Mouse (Mus musculus): ENCODE data around the gene Pmvk.
"Not testable (repeated sequence)": the region's sequence is repeated elsewhere in the genome, so short reads cannot be mapped to it uniquely, and the experiment has no call there.

Gene Pmvk

GRCm38 (mm10) chr3:89429021-89429420 lies 25.3 kb upstream of the Pmvk start:
- DNase-seq (ENCODE audit: low read depth, low spot score): not testable (repeated sequence)

GRCm38 (mm10) chr3:89430171-89431159 lies 23.9 kb upstream of the Pmvk start, which contains the start of gene Pygo2:
Pygo2 (plus strand) TSS chr3:89430214.
- peak; percentile 96 for DNase-seq (ENCODE audit: low read depth, low spot score)

DNA sequence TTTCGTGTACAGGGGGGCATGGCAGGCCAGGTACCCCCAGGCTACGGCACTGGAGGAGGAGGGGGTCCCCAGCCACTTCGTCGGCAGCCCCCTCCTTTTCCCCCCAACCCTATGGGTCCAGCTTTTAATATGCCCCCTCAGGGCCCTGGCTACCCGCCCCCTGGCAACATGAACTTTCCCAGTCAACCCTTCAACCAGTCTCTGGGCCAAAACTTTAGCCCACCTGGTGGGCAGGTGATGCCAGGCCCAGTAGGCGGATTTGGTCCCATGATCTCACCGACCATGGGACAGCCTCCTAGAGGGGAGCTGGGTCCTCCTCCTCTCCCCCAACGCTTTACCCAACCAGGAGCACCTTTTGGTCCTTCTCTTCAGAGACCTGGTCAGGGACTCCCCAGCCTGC lies 21.7 kb upstream of the Pmvk start:
- no peak for DNase-seq (ENCODE audit: low read depth, low spot score)

GRCm38 (mm10) chr3:89434532-89434931 lies 19.8 kb upstream of the Pmvk start:
- no peak for DNase-seq (ENCODE audit: low read depth, low spot score)

GRCm38 (mm10) chr3:89435041-89435440 lies 19.3 kb upstream of the Pmvk start:
- DNase-seq (ENCODE audit: low read depth, low spot score): no peak

DNA sequence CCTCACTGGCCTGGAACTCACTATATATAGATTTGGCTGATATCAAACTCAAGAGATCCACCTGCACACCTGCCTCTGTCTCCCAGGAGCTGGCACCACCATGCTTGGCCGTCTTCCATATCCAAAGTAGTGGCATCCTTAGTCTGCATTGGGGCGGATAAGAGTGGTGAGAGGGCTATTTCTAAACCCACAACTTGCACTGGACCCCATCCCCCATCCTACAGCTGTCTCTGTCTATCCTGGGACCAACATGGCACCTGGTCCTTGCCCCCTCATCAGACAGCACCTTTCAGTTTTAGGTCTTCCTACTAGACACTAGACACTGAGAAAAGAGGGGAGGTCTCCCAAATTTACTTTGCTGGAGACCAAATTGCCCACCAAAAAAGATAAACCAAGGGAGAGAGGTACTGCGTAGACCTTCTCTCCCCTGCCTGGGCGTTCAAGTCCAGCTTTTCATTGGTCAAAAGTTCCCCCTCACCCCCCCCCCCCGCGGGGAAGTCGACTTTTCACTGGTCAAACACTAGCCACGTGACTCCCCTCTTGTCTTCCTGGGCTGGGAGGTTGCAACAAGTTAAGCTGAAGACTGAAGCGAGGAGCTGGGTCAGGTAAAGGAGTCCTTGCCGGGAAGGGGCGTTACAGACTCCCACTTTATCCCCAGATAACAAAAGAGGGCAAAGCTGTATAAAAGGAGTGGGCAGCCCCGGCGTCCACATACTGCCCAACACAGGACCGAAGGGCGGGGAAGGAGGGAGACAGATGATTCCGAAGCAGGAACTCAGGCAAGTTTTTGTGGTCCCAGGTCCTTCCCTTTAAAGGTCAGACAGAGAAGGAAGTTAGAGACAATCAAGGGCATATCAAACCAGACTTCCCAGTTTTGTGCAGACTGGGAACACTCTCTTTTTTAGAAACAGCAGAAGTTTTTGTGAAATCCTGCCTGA lies 17.9 kb upstream of the Pmvk start, which contains the start of gene Pbxip1:
TSS of gene Pbxip1 (plus strand) at position 531 of the 938 bp plus-strand sequence.
- DNase-seq (ENCODE audit: low read depth, low spot score): peak; percentile 85

- DNase-seq (ENCODE audit: low read depth, low spot score): peak; percentile 77
These were observed 17.1 kb upstream of the Pmvk start for GRCm38 (mm10) chr3:89437269-89437668.

DNA sequence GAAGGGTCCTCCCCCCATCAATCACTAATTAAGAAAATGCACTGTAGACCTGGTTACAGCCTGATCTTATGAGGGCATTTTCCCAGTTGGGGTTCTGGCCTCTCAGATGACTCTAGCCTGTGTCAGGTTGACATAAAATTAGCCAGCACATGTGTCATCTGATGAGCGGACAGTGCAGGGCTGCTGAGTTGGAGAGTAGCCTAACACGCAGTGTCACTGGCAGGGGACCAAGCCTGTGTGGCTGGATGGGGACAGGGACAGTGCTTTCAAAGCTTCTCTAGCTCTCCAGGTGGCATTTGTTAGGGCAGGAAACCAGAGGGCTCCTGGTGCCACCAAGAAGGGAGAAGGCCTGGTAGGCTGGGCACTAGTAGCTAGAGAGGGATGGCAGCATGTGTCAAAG lies 13.7 kb upstream of the Pmvk start:
- no peak for DNase-seq (ENCODE audit: low read depth, low spot score)

DNA sequence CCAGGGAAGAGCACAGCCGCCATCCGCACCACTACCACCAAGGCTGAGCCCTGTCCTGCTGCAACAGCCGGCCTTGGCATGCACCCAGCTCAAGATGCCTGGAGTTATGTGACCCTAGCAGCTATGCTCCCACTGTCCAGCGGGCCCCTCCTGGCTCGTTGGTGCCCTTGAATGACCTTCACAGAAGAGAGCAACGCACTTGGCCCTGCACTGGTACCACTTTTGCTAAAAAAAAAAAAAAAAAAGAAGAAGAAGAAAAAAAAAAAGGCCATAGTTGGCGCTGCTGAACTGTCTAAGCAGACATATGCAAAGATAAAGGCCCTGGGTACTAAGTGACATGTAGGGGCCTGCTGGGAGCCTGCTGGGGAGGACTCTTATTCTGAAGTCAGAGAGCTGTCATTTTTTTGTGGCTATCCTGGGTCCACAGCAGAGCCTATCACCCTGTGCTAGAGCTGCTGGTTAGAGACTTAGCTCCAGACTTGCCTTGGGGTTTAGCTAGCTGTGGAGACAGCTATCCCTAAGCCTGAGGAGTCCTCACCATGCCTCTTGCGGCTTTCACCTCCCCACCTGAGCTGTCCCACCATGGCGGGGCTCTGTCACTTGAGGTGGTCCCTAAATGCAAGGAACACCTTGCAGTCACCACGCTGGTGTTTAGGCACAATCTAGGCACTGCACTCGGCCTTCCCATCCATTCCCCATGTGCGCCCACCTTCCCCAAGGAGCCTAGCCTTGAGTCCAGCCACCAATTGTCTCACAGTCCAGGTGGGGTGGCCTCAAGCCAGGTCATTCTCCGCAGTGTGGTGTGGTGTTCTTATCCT lies 5.4 kb upstream of the Pmvk start:
- DNase-seq (ENCODE audit: low read depth, low spot score): peak; percentile 53

DNA sequence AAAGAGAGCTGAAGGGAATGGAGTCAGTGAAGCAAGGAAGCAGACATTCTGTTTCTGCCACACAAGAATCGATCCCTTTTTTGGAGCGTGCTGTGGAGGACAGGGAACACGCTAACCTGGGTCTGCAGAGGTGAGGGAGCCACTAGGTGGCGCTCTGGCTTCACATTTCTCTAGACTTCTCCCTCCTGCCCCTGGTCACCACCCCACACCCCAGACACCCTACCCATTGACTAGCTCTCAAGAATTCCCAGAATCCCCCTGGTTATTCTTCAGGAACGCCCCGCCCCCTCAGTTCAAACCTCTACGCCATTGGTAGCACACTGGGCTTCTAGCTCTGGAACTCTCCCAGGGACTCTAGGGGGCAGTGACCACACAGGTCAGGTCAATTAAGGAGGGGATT lies 4.8 kb upstream of the Pmvk start:
- DNase-seq (ENCODE audit: low read depth, low spot score): peak; percentile 86

- DNase-seq (ENCODE audit: low read depth, low spot score): no peak
These were observed 2.4 kb upstream of the Pmvk start for GRCm38 (mm10) chr3:89451916-89452315.

DNA sequence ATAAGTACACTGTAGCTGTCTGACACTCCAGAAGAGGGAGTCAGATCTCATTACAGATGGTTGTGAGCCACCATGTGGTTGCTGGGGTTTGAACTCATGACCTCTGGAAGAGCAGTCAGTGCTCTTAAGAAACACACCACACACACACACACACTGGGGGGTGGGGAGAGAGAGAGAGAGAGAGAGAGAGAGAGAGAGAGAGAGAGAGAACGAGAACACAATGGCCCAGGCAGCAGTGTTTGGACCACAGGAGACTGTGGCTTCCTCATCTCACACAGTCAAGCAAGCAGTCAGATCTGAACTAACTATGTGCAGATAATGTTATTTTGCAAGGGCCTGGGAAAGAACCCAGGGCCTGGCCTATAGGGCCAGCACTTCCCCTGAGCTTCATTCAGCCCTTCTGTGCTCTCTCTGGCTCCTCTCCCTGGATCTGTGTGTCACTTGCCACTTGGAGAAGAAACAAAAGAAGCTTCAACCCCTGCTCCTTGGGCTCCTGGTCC lies 1.5 kb downstream of the Pmvk start:
- DNase-seq (ENCODE audit: low read depth, low spot score): no peak

GRCm38 (mm10) chr3:89456726-89457665 lies 2.7 kb downstream of the Pmvk start:
- DNase-seq (ENCODE audit: low read depth, low spot score): peak; percentile 92

DNA sequence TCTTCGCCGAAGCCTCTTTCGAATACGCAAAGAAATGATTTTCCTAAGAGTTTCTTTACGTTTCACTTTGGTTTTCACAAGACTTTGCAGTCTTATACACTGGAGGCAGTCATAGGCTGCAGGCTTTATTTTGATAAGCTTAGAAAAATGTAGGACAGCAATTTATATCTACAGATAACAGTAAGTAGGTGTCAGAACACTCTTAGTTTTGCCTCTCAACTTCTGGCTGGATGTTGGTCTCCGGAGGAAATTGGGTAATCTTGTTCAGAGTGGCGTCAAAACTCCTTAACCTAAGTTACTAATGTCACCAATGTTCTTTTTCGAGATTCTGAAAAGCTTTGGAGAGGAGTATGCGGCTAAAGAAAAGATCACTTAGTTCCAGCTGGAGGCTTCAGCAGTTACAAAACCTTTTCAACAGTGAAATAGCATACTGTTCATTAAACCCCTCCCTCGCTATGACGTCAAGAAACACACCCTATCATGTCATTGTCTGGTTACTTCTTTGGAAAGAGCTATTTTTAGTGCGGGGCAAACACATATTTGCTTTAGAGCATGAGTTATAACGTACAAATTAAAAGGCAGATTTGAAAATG lies 4.1 kb downstream of the Pmvk start:
- no peak for DNase-seq (ENCODE audit: low read depth, low spot score)

- DNase-seq (ENCODE audit: low read depth, low spot score): peak; percentile 98
These were observed 4.8 kb downstream of the Pmvk start for GRCm38 (mm10) chr3:89458965-89459807.

DNA sequence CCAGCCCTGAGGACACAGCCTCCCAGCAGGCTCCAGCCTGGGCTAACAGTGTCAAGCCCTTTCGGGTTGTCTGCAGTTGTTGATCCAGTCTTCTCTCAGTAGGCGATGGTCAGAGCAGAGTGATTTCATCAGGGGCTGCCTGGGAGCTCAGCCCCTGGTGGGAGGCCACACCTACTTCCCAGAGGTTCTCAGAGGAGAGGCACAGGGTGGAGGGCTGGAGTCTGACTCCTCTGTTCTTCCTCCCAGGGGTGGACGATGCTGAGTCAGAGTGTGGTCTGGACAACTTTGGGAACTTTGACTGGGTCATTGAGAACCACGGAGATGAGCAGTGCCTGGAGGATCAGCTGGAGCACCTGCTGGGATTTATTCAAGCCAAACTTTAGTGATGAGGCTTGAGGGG lies 13.9 kb downstream of the Pmvk start:
- no peak for DNase-seq (ENCODE audit: low read depth, low spot score)

DNA sequence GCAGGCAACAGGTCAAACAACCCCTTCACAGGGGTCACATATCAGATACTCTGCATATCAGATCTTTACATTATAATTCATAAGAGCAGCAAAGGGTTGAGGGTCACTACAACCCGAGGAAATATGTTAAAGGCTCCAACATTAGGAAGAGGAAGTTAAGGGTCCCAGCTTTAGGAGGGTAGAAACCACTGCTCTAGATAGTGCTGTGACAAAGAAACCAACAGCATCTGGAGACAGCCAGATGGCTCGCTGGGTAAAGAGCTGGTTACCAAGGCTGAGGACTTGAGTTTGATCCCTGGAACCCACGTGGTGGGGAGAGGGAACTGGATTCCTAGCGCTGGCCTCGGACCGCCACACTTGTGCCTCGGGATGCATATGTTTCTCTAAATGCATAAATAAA lies 17.9 kb downstream of the Pmvk start:
- DNase-seq (ENCODE audit: low read depth, low spot score): no peak

DNA sequence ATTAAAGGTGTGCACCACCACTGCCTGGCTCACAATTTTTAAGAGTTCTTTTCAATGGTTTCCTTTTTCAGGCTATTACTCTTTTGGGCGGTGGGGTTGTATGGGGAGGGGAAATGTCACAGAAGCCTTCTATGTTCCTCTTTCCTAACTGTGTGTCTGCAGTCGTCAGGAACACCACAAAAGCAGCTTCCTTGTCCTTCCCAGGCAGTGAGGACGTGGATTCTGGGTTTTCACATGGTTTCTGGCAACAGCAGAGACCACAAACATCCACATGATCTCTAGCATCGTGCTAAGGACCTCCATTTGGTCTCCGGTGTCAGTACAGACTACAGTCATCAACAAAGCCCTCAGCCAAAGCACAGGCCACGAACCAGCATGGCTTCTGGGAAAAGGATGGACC lies 19.5 kb downstream of the Pmvk start:
- no peak for DNase-seq (ENCODE audit: low read depth, low spot score)

GRCm38 (mm10) chr3:89479055-89479454 lies 24.7 kb downstream of the Pmvk start:
- no peak for DNase-seq (ENCODE audit: low read depth, low spot score)

All from CD4-positive, CD25-positive, alpha-beta regulatory T cell, adult 2 months (primary cell).